Mouse (Mus musculus) lung, postnatal 0 days (tissue): ENCODE measurements around the gene Frmd8.

Source experiments
- CTCF ChIP-seq: IDR thresholded peaks from 2 replicates; pipeline ENCODE4 v1.5.1; 2016; ENCODE audit warnings: antibody characterized with exemption, mild to moderate bottlenecking
- EP300 ChIP-seq: IDR thresholded peaks from 2 replicates; pipeline ENCODE4 v1.6.1; 2016; ENCODE audit warnings: antibody characterized with exemption, mild to moderate bottlenecking, control low read depth

- TF ChIP-seq CTCF: no peak
- TF ChIP-seq EP300: no peak
Observed at GRCm38 (mm10) chr19:5871683-5872082, 3.4 kb downstream of the Frmd8 start.
